Mouse (Mus musculus): ENCODE data around the gene Dus2.

- TF ChIP-seq EP300 (IDR thresholded peaks at IDR 0.05; ENCODE audit: low read depth): no peak
- no peak for TF ChIP-seq CTCF (IDR thresholded peaks at IDR 0.05; ENCODE audit: low read depth)
These were observed 58.7 kb downstream of the Dus2 start for GRCm38 (mm10) chr8:106049840-106050239.

All from liver, embryonic 14.5 days (tissue).